Mouse (Mus musculus): ENCODE data around the gene Faf1.

DNA sequence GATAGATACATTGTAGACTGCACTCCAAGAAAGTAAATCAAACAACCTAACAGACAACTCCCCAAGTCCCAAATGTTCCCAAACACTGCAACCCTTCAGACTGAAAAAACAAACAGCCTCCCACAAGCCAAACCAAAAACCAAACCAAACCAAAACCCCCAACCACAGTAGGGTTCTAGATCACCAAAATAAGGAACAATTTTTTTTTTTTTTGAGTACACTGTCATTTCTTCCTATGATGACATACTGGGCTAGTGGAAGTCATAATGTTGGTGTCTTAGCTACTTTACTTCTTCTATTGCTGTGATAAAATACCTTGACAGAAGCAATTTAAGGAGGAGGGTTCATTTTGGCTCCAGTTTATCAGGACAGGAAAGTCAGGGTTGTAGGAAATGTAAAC lies 16.3 kb downstream of the Faf1 start:
- no peak for TF ChIP-seq CTCF (IDR thresholded peaks at IDR 0.05; ENCODE audit: insufficient read depth, low read length)
- no peak for TF ChIP-seq POLR2A (IDR thresholded peaks at IDR 0.05; ENCODE audit: borderline replicate concordance, extremely low read depth, low read depth, low read length)

All from lung, adult 2 months (tissue).